Mouse (Mus musculus): Measurements from ENCODE around the gene Tfap2e. TPM values are rescaled to one million over a fixed set of nuclear protein-coding genes. Genes with fewer than 3 reads are reported as not detected.

Tfap2e gene
- total RNA-seq, 4 experiments from 2014 or later = not detected

- no peak for DNase-seq (ENCODE audit: low spot score in 2 of 2)
Observed at GRCm38 (mm10) chr4:126707439-126707826, 28.6 kb downstream of the Tfap2e start.

- DNase-seq (ENCODE audit: low spot score in 2 of 2) = no peak
Observed at GRCm38 (mm10) chr4:126706630-126707438, 29.2 kb downstream of the Tfap2e start.

DNA sequence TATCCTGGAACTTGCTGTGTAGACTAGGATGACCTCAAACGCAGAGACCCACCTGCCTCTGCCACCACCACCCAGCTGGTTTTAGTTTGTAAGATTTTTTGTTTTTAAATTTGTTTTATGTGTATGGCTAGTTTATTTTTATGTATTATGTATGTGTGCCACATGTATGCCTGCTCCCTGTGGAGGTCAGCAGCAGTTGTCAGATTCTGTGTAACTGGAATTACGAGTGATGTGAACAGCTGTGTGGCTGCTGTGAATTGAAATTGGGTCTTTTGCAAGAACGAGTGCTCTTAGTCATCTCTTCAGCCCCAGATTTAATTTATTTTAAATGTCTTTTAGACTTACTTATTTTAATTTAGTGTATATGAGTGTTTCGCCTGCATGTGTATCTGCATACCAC is 39.1 kb downstream of the Tfap2e start:
- DNase-seq (ENCODE audit: low spot score in 2 of 2) = no peak

DNA sequence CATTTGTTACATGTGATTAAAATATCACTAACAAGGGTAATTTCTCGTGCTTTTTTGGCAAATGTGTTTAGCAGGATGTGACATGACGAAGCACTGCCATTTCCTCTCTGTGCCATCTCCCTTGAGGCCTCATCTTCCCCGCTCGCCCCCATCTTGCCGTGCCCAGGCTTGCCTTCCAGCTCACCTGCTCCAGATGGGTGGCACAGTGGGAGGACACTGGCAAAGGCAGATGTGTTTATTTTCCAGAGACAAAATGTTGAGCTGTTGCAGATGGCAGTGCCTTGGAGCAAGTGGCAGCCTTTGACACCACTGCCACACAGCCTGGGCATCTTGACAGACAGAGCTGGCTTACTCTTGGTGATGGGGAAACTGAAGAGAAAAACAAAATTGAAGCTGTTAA is 43.0 kb downstream of the Tfap2e start:
- no peak for DNase-seq (ENCODE audit: low spot score in 2 of 2)

GRCm38 (mm10) chr4:126689457-126689856 is 46.6 kb downstream of the Tfap2e start:
- no peak for DNase-seq (ENCODE audit: low spot score in 2 of 2)

- DNase-seq (ENCODE audit: low spot score in 2 of 2) = no peak
Observed at GRCm38 (mm10) chr4:126683084-126683483, 53.0 kb downstream of the Tfap2e start.

DNA sequence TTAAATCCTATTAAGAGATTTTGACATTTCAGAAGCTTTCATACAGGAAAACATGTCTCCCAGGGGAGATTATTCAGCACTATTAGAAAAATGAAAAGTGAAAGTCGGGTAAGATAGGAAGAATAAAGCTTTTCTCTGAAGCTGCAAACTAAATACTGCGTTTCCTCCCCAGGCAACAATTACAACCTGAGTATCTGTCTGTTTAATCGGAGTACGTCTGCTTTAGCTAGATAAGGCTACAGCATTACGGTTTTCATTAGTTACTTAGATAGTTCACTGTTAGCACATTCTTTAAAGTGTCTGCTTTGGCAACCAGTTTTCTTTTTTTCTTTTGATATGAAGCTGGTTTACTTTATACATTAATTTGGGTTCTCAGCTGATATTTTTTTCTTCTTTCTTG is 53.7 kb downstream of the Tfap2e start:
- DNase-seq (ENCODE audit: low spot score in 2 of 2) = no peak

GRCm38 (mm10) chr4:126677054-126678003 is 58.7 kb downstream of the Tfap2e start, which contains the start of gene Psmb2:
TSS of gene Psmb2 (plus strand) at chr4:126677630.
- peak; percentile 94 to 99 for DNase-seq (ENCODE audit: low spot score in 2 of 2)

GRCm38 (mm10) chr4:126667075-126667474 is 69.0 kb downstream of the Tfap2e start:
- DNase-seq (ENCODE audit: low spot score in 2 of 2) = no peak

Other genes starting within 250 kb of the Tfap2e start
- gene Ago4, start 202.8 kb downstream of the Tfap2e start, total RNA-seq (2022) = 1 to 10 TPM; 7.1 to 8.8 (median 7.7) TPM
- gene Clspn, start 179.3 kb downstream of the Tfap2e start, total RNA-seq (2022) = 1 to 10 TPM; 2.3 to 3.3 (median 3.0) TPM
- gene 5730409E04Rik, start 126.4 kb downstream of the Tfap2e start, total RNA-seq (2022) = 10 to 100 TPM; 75.6 to 81.7 (median 76.6) TPM
- 100 to 1,000 TPM in 3 of 4 experiments, 10 to 100 TPM in 1; 84.9 to 112 (median 104) TPM for gene Psmb2, start 58.6 kb downstream of the Tfap2e start, total RNA-seq (2022)
- 100 to 1,000 TPM; 980 to 990 (median 985) TPM for gene Ncdn, start 17.2 kb upstream of the Tfap2e start, total RNA-seq (2022)
- 10 to 100 TPM; 62.6 to 66.9 (median 65.0) TPM for gene AU040320, start 17.3 kb upstream of the Tfap2e start, total RNA-seq (2022)
- gene Zmym4, start 231.9 kb upstream of the Tfap2e start, total RNA-seq (2022) = 10 to 100 TPM; 52.1 to 61.7 (median 57.4) TPM